Mouse (Mus musculus) erythroblast, adult 5-6 weeks (primary cell): ENCODE data around the gene Xylb. TPM values are rescaled to one million over a fixed set of nuclear protein-coding genes. Genes with fewer than 3 reads are reported as not detected.
"Not testable (repeated sequence)": the region's sequence is repeated elsewhere in the genome, so short reads cannot be mapped to it uniquely, and the experiment has no call there.

Experiments used
- ATAC-seq: replicated peaks from 2 replicates; pipeline ENCODE4 v1.8.0; 2016; ENCODE audit warnings: moderate number of reproducible peaks, mild to moderate bottlenecking, moderate TSS enrichment, inconsistent platforms; ENCODE audit not compliant: poor library complexity, low FRiP score, severe bottlenecking
- total RNA-seq, 2 experiments: library from RNA; stranded (forward) in 1 of 2; stranded (reverse) in 1 of 2; fragments of 150-400 nt in 1 of 2; fragments of 200-764, 138-1000 nt in 1 of 2; gene quantifications; 2 replicates each; pipeline versions ENCODE4 v1.2.3 to v1.2.4; 2015 to 2017; ENCODE audit warnings: low replicate concordance in 2 of 2

Gene Xylb
- total RNA-seq, 2 experiments from 2014 or later, result 0.19 TPM; not detected in 1

DNA sequence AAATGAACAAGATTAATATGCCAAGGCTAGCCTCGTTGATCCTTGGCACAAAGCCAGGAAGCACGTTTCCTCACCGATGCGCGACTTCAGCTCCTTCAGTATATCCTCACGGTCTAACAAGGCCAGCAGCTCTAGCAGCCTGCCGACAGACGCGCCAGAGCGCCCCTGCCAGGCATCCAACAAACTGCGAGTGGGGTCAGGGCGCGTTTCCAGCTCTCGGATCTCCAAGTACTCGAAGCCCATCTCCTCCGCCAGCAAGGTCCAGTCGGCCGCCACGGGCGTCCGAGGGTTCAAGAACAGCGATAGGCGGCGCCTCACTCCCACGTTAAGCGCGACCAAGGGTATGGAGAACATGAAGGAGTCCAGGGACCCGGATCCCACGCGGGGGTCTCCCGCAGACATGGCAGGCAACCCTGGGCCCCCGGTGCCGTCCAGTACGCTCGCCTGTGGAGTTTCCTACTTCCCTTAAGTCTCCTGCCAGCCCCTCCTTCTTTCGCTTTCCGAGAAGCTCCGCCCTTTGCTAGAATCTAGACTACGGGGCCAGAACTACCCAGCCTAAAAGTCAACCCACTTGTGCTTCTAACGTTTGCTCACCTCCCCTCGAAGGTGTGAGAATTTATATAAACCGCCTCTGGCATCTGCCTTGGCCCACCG lies 17.5 kb upstream of the Xylb start, which contains the start of gene Acaa1a:
Gene Acaa1a (plus strand): TSS at position 119 of the 654 bp plus-strand sequence.
- peak; percentile 74 for ATAC-seq

DNA sequence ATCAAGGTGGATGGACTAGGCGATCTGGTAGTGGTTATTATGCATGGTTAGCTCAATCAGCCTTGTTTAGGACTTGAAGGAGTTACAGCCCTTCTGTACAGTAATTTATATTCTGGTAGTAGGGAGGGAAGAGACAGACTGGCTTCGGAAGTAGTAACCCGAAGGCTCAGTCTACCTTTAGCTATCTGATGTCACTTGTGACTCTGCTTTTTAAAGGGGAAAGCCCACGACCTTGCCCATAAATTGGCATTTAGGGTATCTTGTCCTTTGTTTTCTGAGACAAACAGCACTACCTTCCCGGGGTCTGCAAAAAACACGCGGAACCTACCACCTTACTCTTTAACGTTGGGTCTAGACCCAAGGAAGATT lies 17.0 kb upstream of the Xylb start:
- peak; percentile 21 for ATAC-seq

DNA sequence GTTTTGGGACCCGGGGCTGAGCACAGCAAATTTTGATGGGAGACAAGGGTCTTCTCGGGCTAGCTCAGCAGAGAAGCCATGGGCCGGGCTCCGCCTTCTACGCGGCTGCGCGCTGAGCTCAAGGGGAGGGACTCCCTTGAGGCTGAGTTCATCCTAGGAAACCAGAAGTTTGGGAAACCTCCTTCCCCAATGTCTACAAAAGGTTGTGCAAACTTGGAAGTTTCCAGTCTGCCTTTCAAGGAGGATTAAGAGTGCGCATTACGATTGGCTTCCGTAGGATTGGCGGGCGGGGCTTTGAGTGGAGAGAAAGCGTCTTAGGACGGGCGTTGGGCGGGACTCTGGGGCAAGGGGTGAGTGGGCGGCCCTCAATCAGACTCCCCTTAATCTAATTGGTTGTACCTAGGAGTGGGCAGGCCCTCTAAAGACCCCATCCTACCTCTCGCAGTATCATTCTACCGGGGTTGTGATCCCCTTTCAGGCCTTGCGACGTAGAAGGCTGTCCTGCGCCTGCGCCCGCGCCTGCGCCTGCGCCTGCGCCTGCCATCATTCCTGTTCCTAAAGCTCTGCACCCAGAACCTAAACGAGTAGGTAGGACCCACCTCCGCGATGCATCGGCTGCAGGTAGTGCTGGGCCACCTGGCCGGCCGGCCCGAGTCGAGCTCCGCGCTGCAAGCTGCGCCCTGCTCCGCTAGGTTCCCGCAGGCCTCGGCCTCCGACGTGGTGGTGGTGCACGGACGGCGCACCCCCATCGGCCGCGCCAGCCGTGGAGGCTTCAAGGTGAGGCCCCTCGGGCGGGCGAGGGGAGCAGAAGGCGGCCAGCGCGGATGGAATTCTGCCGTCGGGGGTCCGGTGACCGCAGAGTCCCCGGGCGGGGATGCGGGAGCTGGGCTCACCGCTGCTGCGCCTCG lies 16.0 kb upstream of the Xylb start, which contains the start of gene Myd88:
Gene Myd88 (minus strand): TSS at position 503 of the 908 bp plus-strand sequence.
- ATAC-seq, result peak; percentile 81

DNA sequence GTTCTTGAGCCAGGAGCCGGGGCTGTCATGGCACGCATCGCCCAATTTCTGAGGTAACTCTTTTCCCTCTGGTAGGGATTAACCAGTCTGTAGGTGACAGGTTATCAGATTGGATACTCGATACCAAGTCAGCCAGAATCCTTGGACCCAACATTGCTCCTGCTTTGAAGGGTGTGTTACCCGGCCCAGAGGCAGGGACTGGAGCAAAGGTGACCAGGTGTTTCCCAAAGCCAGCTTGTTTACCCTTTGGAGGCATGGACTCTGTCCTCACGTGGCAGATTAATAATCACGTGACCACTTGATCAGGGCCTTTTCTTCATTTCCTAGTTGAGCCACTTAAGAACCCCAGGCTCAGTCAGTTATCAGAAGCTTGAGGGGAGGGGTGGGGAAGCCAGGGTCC lies 14.5 kb upstream of the Xylb start:
- ATAC-seq, result no peak

DNA sequence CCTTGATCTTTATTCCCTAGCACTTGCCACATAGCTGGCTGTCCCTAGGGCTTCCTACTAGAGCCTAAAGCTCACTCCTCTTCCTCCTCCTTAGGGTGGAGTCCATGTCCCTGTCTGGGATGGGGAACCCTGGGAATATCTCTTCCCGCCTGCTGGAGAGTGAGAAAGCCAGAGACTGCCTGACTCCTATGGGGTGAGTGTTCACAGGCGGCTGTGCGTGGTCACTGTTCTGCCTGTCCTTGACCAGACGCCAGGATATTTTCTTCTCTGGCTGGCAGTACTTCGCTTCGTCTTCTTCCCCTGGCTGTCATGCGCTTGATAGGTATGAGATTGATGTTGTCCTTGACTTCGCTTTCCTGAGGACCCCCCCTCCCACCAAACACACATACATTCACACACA lies 10.8 kb upstream of the Xylb start:
- ATAC-seq, result no peak

DNA sequence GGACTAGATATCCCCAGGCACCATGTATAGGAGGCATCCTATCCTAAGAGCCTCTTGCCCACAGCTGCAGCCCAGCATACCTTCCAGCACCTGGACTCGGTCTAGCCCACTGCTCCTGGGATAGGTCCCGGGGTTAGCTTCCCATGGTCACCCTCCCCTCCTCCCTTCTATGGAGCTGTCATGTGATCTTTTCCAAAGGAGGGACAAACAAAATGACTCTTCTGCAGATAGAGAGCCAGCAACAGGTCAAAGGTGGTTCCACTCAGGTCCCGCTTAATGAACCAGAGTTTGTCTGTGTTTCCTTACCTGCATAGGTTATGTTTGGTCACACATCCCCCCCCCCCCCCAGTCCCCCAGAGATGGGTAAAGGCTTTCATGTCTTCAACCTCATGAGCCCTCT lies 6.7 kb upstream of the Xylb start:
- ATAC-seq, result no peak

DNA sequence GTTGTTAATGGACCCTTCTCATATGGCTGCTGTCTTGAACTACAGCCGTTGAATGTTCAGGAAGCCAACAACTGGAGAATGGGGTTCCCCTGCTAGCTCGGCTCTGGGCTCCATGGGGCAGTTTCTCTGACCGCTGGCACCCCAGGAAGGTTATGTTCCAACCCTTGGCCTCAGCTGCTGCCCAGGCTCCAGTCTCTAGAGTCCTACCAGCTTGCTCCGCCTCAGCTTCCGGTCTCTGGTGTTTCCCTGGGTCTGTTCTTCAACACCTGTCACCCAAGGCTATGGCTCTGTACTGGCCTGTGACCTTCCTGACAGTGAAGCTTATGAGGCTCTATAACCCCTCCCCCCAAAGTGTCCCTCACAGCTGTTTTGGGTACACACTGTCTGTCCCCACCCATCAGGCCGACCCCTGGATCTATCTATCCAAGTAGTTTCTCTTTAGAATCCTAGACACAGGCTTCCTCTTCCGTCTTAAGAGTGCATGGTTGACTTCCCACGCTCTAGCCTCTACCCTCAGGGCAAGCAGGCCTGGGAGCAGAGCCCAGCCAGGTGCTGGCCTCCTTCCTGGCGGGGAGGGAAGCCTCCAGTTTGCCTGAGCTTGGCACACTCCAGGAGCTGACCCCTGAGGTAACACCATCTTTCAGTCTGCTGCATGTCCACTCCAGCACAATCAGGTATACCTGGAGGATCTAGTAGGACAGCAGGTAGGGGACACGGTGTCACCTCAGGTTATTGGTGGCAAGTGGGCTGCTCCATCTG lies 6.1 kb upstream of the Xylb start:
- no peak for ATAC-seq

DNA sequence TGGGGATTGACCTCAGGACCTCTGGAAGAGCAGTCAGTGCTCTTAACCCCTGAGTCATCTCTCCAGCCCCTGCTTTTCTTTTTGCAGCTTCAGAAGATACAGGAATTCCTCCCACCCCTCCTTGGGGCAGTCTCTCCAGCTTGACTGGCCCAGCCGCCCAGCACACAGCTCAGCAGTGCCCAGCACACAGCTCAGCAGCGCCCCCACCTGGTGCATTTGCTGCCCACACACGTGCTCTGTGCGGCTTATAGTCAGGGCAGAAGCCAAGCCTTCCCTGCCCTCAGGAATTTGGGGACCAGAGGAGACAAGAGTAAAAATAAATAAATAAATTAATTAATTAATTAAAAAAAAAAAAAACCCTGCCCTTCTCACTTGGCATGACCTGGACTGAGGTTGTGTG lies 5.1 kb upstream of the Xylb start:
- ATAC-seq, result peak; percentile 79

DNA sequence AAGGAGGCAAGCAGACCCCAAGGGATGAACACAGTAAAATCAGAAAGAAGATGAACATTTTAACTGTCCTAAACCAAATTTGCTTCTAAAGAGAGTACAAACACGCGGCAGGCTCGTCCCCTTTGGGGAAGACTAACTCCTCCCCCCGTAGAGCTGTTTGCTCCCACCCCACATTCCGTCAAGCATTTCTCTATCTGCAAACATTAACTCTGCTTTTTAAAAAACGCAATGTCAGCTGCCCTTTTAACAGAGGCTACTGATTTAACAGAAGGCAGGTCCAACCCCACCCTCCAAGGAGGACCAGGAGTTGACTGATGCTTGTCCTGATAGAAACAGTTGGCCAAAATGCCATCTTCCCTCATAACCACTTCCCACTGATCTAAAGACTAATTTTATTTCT lies 3.3 kb upstream of the Xylb start:
- ATAC-seq, result no peak

DNA sequence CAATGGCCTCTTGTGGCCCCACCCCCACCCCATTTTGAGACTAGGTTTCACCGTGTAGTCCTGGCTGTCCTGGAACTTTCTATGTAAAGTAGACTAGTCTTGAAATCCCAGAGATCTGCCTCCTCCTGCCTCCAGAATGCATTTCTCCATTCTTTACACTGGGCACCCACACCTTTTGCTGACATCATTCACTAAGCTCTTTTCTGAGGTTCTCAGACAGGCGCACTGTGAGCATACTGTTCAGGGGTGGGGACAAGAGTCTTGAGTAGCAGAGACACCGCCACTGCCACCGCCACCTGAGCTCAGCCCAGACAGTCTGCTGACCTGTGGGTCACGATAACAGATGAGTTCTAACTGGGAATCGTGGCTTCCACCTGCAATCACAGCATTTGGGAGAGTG lies 1.2 kb upstream of the Xylb start:
- ATAC-seq, result no peak

DNA sequence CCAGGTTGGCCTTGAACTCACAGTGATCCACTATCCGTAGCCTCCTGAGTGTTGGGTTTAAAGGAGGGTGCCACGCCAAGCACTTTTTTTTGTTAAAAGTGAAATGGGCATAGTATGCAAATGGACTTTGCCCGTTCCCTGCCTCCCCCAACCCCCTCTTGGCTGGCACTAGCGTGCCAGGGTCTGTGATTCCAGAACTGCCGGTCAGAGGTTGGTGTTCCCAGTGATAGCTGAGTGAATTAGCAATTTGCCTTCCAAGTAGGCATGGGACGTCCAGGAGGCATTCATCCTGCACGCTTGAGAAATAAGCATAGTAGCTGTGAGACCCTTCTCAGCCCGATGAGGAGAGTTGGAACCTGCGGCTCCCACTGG lies 863 bp downstream of the Xylb start:
- no peak for ATAC-seq

DNA sequence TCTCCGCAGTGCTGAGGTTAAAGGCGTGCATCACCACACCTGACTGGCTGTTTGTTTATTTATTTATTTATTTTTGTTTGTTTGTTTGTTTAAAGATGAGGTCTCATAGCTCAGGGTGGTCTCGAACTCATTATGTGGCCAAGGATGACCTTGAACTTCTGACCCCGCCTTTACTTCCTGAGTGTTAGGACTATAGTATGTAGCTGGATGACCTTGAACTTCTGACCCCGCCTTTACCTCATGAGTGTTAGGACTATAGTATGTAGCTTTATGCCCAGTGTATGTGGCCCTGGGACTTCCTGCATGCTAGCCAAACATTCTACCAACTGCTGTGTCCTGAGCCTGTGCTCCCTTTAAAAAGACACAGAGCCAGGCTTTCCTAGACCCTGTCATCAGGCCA lies 4.2 kb downstream of the Xylb start:
- no peak for ATAC-seq

DNA sequence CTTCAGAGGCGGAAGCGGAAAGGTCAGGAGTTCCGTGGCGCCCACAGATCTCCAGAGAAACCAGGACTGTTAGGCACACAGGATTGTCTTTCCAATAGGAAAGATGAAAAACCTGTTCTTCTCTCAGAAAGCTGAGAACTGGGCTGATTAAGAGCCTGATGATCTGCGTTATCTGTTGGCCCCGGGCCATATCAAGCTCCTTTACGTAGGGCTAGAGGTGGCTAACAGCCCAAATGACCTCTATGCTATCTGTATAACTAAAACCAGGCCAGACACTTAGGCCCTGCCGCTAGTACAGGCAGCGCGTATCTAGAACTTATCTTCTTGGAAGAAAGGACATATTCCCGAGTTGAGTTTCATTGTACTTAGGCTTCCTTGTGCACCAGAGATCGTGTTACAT lies 6.0 kb downstream of the Xylb start:
- no peak for ATAC-seq

DNA sequence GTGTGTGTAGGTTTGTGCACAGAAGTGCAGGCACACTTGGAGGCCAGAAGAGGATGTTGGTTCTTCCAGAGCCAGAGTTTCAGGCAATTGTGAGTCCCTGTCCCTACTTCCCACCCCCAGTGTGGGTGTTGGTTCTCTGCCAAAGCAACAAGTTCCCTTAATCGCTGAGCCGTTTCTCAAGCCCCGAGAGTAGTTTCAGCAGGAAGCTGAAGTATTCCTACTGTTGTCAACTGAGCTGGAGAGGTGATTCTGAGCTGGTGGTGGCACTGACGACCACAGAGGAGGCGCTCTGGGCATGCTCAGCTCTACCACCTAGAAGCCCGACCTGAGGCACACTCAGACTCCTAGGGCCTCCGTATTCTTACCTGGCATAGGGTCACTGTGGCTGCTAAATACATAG lies 8.1 kb downstream of the Xylb start, which contains the start of gene Slc22a14:
Gene Slc22a14 (minus strand): TSS at position 270 of the 400 bp plus-strand sequence.
- no peak for ATAC-seq

DNA sequence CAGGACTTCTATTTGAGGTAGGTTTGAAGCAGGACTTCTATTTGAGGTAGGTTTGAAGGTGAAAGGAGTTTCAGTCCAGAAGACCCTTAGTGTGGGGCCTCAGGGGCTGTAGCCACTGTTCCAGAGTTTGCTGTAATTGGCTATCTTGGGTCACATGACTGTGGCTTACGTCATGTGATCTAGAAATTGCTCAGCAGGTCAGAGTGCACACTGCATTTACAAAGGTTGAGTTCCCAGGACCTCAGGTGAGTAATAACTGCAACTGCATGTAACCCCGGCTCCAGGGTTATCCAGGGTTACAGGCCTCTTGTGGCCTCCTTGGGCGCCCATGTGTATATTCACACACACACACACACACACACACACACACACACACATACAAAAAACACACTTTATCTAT lies 11.2 kb downstream of the Xylb start:
- ATAC-seq, result no peak

DNA sequence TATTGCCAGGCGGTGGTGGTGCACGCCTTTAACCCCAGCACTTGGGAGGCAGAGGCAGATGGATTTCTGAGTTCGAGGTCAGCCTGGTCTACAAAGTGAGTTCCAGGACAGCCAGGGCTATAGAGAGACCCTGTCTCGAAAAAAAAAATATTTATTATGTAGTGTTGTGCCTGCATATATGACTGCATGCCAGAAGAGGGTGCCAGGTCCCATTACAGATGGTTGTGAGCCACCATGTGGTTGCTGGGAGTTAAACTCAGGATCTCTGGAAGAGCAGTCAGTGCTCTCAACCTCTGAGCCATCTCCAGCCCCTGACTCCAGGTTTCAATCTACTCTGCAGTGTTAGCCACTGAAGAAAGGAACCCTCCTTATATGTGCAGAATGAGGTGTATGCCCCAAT lies 13.6 kb downstream of the Xylb start:
- not testable (repeated sequence) for ATAC-seq

DNA sequence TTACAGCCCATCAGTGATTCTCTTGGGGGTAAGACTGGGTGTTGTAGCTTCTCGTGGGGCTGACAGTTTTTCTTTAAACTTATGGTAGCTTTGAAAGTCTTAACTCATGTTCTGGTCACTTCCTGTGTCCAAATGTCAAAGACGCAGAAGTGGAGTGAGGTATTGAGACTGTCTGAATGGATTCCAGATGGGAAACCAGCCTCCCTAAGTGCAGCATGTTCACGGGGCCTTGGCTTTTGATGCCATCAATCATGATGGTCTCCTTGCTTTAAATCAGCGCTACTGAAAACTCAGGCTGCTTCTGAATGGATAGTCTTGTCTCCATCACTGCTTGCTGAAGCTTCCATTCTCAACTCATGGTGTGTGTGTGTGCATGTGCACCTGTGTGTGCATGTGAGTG lies 14.1 kb downstream of the Xylb start:
- no peak for ATAC-seq

DNA sequence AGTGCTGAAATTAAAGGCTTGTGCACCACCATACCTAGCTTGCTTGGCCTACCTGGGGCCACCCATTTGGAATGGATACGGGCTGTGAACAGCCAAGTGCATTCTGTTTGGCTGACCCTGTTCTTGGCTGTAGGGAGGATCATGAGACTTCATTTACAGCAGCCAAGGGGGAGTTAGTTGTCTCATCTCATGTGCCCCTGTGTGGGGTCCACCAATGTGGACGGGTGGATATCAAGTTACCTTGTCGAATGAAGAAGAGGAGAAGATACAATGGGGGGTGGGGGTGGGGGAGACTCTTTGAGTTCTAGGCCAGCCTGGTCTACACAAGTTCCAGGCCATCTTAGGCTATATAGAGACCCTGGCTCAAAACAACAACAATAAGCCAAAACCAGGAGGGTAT lies 17.8 kb downstream of the Xylb start:
- ATAC-seq, result no peak

DNA sequence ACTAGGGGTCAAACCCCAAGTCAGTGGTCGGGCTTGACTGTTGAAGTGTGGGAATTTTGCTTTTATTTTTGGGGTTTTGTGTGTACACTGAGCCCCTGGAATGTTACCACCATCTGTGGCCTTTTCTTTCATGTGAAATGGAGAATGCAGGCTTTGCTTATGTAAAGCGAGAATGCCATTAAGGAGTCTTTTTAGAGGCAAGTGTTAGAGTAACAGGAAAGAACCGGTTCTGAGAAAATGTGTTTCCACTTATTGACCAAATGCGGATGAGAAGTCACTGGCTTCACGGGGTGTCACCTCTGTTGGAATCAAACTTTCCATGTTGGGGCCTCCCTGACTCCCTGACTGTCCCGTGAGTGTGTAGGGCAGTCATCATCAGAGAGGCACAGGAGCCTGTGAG lies 18.4 kb downstream of the Xylb start:
- no peak for ATAC-seq

DNA sequence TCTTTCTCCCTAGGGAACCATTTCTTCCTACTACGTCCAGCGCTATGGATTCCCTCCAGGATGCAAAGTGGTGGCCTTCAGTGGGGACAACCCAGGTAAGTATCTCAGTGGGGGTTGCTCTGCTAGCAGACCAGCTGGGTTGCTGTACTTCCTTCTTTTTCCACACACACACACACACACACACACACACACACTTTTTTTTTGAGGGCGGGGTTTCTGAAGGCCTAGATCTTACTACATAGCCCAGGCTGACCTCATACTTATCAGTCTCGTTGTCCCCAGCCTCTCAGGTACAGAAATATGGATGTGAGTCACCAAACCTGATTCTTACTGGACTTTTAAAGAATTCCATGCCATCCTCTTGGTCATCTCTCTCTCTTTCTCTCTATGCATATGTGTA lies 21.1 kb downstream of the Xylb start:
- no peak for ATAC-seq

DNA sequence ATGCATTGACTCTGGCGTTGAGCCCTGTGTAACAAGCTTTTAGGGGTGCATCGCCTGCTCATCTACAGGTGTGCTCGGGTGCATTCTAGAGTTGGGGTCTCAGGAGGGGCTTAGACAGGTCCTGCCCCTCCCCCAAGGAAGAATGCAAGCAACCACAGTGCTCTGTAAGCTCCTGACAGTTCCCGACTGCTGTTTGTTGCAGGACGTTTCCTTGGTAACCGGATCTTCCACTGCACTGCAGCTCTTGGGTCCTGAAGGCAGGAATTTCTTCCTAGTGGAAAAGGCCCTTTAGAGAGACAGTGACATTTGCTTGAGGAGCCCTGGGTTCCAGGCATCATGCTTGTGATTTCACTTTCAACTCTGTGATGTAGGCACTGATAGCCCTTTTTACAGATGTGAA lies 25.4 kb downstream of the Xylb start:
- no peak for ATAC-seq
